Mouse (Mus musculus): ENCODE measurements around the gene Gins2. TPM values are rescaled to one million over a fixed set of nuclear protein-coding genes. Genes with fewer than 3 reads are reported as not detected.
A peak's percentile ranks its signal among the peaks of the same experiment; 100 is the strongest.

The Gins2 gene
- polyA plus RNA-seq, 1 experiment, result 6.9 TPM

- DNase-seq, result peak; percentile 90
- H3K4me3 ChIP-seq (ENCODE audit: insufficient read depth, low read depth, low read length), result no peak overlapping the region
- TF ChIP-seq CTCF (conservative IDR thresholded peaks at IDR 0.05; ENCODE audit: insufficient read depth, insufficient read length, low read depth, low read length) (peak; percentile 88), POLR2A (IDR thresholded peaks at IDR 0.05; ENCODE audit: low read depth, low read length) (no peak)
Observed at GRCm38 (mm10) chr8:120599504-120599903, 10.4 kb upstream of the Gins2 start.

GRCm38 (mm10) chr8:120598579-120598978, 9.5 kb upstream of the Gins2 start:
- TF ChIP-seq POLR2A (IDR thresholded peaks at IDR 0.05; ENCODE audit: low read depth, low read length), result no peak
- no peak for TF ChIP-seq CTCF (conservative IDR thresholded peaks at IDR 0.05; ENCODE audit: insufficient read depth, insufficient read length, low read depth, low read length)
- no peak for DNase-seq
- Histone ChIP-seq H3K27me3 (replicated peaks; ENCODE audit: control insufficient read depth, insufficient read depth, low read length) (no peaks in the 10 kb centered on the region), H3K4me1 (ENCODE audit: control insufficient read depth, insufficient read depth, low read length) (no peaks in the 10 kb centered on the region), H3K27ac (ENCODE audit: insufficient read depth, low read depth, low read length) (no peak overlapping the region), H3K36me3 (ENCODE audit: control insufficient read depth, insufficient read depth, low read length) (no peaks in the 10 kb centered on the region), H3K4me3 (ENCODE audit: insufficient read depth, low read depth, low read length) (no peak overlapping the region)
- 46% methylated on average over 24 of the region's 24 CpGs for WGBS

More at GRCm38 (mm10) chr8:120599504-120599903, 10.4 kb upstream of the Gins2 start:
- H3K27me3 ChIP-seq (replicated peaks; ENCODE audit: control insufficient read depth, insufficient read depth, low read length), result no peaks in the 10 kb centered on the region
- 52% methylated on average over 7 of the region's 7 CpGs for WGBS
- no peak overlapping the region for H3K27ac ChIP-seq (ENCODE audit: insufficient read depth, low read depth, low read length)
- H3K36me3 ChIP-seq (ENCODE audit: control insufficient read depth, insufficient read depth, low read length), result no peaks in the 10 kb centered on the region
- no peaks in the 10 kb centered on the region for H3K4me1 ChIP-seq (ENCODE audit: control insufficient read depth, insufficient read depth, low read length)

DNA sequence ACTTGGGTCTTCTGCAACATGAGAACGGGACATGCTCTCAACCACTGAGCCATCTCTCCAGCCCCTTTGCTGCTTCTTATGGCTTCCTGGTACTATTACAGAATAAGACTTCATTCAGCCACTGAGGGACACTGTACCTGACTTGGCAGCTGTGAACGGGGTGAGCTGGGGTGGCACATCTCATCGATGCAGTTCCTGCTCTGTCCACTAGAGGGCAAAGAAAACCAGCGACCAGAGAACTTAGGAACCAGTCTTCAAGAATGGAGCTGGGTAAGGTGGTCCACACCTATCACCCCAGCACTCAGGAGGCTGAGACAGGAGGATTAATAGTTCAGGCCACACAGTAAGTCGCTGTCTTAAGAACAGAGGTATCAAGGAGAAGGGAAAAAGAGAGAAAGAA, 6.9 kb upstream of the Gins2 start:
- TF ChIP-seq POLR2A (IDR thresholded peaks at IDR 0.05; ENCODE audit: low read depth, low read length) (no peak), CTCF (conservative IDR thresholded peaks at IDR 0.05; ENCODE audit: insufficient read depth, insufficient read length, low read depth, low read length) (peak; percentile 80)
- H3K36me3 ChIP-seq (ENCODE audit: control insufficient read depth, insufficient read depth, low read length), result no peaks in the 10 kb centered on the region
- no peaks in the 10 kb centered on the region for H3K4me1 ChIP-seq (ENCODE audit: control insufficient read depth, insufficient read depth, low read length)
- peak; percentile 67 for DNase-seq
- no peak overlapping the region for H3K4me3 ChIP-seq (ENCODE audit: insufficient read depth, low read depth, low read length)
- WGBS, result 13% methylated on average over 5 of the region's 5 CpGs
- no peak overlapping the region for H3K27ac ChIP-seq (ENCODE audit: insufficient read depth, low read depth, low read length)
- H3K27me3 ChIP-seq (replicated peaks; ENCODE audit: control insufficient read depth, insufficient read depth, low read length), result no peaks in the 10 kb centered on the region

DNA sequence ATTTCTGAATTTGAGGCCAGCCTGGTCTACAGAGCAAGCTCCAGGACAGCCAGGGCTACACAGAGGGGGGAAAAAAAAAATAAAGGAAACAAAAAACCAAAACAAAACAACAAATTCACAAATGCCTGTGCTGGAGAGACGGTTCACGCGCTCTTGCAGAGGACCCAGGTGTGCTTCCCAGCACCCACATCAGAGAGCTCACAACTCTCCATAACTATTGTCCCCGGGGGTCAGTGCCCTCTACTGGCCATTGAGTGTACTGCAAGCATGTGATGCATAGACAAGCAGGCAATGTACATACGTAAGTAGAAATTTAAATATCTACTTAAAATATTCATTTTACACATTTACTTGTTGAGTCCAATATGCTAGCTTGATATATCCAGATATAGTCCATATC, 5.5 kb upstream of the Gins2 start:
- Histone ChIP-seq H3K36me3 (ENCODE audit: control insufficient read depth, insufficient read depth, low read length) (no peaks in the 10 kb centered on the region), H3K27me3 (replicated peaks; ENCODE audit: control insufficient read depth, insufficient read depth, low read length) (no peaks in the 10 kb centered on the region), H3K4me1 (ENCODE audit: control insufficient read depth, insufficient read depth, low read length) (0 out of 2 replicates have a peak, but pooled peaks cover 3% of the 10 kb centered on the region), H3K27ac (ENCODE audit: insufficient read depth, low read depth, low read length) (no peak overlapping the region), H3K4me3 (ENCODE audit: insufficient read depth, low read depth, low read length) (no peak overlapping the region)
- WGBS, result 90% methylated on average over 5 of the region's 5 CpGs
- TF ChIP-seq CTCF (conservative IDR thresholded peaks at IDR 0.05; ENCODE audit: insufficient read depth, insufficient read length, low read depth, low read length) (peak; percentile 48), POLR2A (IDR thresholded peaks at IDR 0.05; ENCODE audit: low read depth, low read length) (no peak)
- no peak for DNase-seq

DNA sequence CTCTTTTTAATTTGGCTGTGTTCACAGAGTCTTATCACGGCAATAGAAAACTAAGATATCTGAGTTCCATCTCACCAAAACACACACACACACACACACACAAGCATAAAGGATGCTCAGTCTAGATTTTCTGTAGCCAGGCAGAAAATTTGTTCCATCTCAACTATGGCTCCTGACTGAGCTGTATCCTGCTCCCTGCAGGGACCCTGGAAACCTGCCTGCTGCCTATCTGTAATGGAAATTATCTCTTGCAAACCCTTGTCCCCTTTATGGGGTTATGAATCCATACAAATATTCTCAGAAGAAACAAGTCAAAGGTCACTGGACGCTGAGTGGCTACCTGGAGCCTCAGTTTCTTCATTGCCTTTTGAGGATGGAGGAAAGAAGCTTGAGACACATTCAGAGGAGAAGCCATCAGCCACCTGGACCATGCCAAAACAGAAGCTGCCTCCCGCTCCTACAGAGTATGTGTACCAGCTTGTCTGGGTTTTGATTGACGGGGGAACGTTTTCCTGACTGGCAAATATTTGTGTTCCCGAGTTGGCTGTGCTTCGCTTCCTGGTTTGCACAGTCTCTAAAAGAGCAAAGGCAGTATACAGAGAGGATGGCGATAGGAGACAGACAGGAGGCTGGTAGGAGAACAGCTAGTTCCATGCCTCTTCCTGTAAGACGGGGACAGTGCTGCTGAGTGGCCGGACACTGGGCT, 2.6 kb upstream of the Gins2 start:
- Histone ChIP-seq H3K4me1 (ENCODE audit: control insufficient read depth, insufficient read depth, low read length) (0 out of 2 replicates have a peak, but pooled peaks cover 4% of the 10 kb centered on the region), H3K4me3 (ENCODE audit: insufficient read depth, low read depth, low read length) (no peak overlapping the region), H3K27me3 (replicated peaks; ENCODE audit: control insufficient read depth, insufficient read depth, low read length) (no peaks in the 10 kb centered on the region), H3K27ac (ENCODE audit: insufficient read depth, low read depth, low read length) (no peak overlapping the region), H3K36me3 (ENCODE audit: control insufficient read depth, insufficient read depth, low read length) (no peaks in the 10 kb centered on the region)
- no peak for TF ChIP-seq CTCF (conservative IDR thresholded peaks at IDR 0.05; ENCODE audit: insufficient read depth, insufficient read length, low read depth, low read length)
- TF ChIP-seq POLR2A (IDR thresholded peaks at IDR 0.05; ENCODE audit: low read depth, low read length), result no peak
- 68% methylated on average over 10 of the region's 10 CpGs for WGBS
- DNase-seq, result no peak

GRCm38 (mm10) chr8:120589921-120590320, 817 bp upstream of the Gins2 start:
- Histone ChIP-seq H3K36me3 (ENCODE audit: control insufficient read depth, insufficient read depth, low read length) (no peaks in the 10 kb centered on the region), H3K27ac (ENCODE audit: insufficient read depth, low read depth, low read length) (peak overlapping the region; percentile 35; the same call in 1 of the 2 replicates), H3K4me3 (ENCODE audit: insufficient read depth, low read depth, low read length) (peak overlapping the region; percentile 61; the same call in 1 of the 2 replicates), H3K27me3 (replicated peaks; ENCODE audit: control insufficient read depth, insufficient read depth, low read length) (no peaks in the 10 kb centered on the region), H3K4me1 (ENCODE audit: control insufficient read depth, insufficient read depth, low read length) (0 out of 2 replicates have a peak, but pooled peaks cover 4% of the 10 kb centered on the region)
- peak; percentile 34 for DNase-seq
- no peak for TF ChIP-seq POLR2A (IDR thresholded peaks at IDR 0.05; ENCODE audit: low read depth, low read length)
- no peak for TF ChIP-seq CTCF (conservative IDR thresholded peaks at IDR 0.05; ENCODE audit: insufficient read depth, insufficient read length, low read depth, low read length)
- WGBS, result 53% methylated on average over 2 of the region's 2 CpGs

GRCm38 (mm10) chr8:120585521-120585920, 3.6 kb downstream of the Gins2 start:
- no peak for DNase-seq

More at GRCm38 (mm10) chr8:120585521-120585920, 3.6 kb downstream of the Gins2 start:
- no peak overlapping the region for H3K4me3 ChIP-seq (ENCODE audit: insufficient read depth, low read depth, low read length)
- H3K36me3 ChIP-seq (ENCODE audit: control insufficient read depth, insufficient read depth, low read length), result no peaks in the 10 kb centered on the region
- H3K27me3 ChIP-seq (replicated peaks; ENCODE audit: control insufficient read depth, insufficient read depth, low read length), result no peaks in the 10 kb centered on the region
- WGBS, result 94% methylated on average over 10 of the region's 10 CpGs
- no peak overlapping the region for H3K27ac ChIP-seq (ENCODE audit: insufficient read depth, low read depth, low read length)
- TF ChIP-seq CTCF (conservative IDR thresholded peaks at IDR 0.05; ENCODE audit: insufficient read depth, insufficient read length, low read depth, low read length) (no peak), POLR2A (IDR thresholded peaks at IDR 0.05; ENCODE audit: low read depth, low read length) (no peak)
- 0 out of 2 replicates have a peak, but pooled peaks cover 4% of the 10 kb centered on the region for H3K4me1 ChIP-seq (ENCODE audit: control insufficient read depth, insufficient read depth, low read length)
